Mouse (Mus musculus) MEL (cell line): ENCODE measurements around the gene Srsf11. TPM values are rescaled to one million over a fixed set of nuclear protein-coding genes. Genes with fewer than 3 reads are reported as not detected.

Source experiments
- DNase-seq: peaks from one replicate; pipeline ENCODE4 v3.0.0; 2011; ENCODE audit warnings: low read depth, low spot score
- H3K27ac ChIP-seq: 2 replicates; pipeline ENCODE4 v1.5.1; 2012; ENCODE audit warnings: low read depth, mild to moderate bottlenecking, control low read depth, low read length, moderate library complexity; ENCODE audit not compliant: control insufficient read depth
- H3K27me3 ChIP-seq, 2 experiments: fragments of 150-350 bp in 1 of 2; sonication (generic) in 1 of 2; 2 replicates each; pipeline ENCODE4 v1.6.1; 2012; ENCODE audit warnings: low read length in 2 of 2, mild to moderate bottlenecking in 2 of 2, improper control_type of control experiment in 1 of 2, moderate library complexity in 1 of 2; ENCODE audit not compliant: insufficient read depth in 2 of 2, control insufficient read depth in 1 of 2
- H3K36me3 ChIP-seq, 2 experiments: 2 replicates each; pipeline ENCODE4 v1.6.1; 2012 to 2014; ENCODE audit warnings: low read length in 2 of 2, improper control_type of control experiment in 1 of 2, inconsistent platforms in 1 of 2, mild to moderate bottlenecking in 1 of 2; ENCODE audit not compliant: insufficient read depth in 2 of 2, control insufficient read depth in 1 of 2
- H3K4me1 ChIP-seq, 2 experiments: fragments of 150-350 bp in 1 of 2; sonication (generic) in 1 of 2; 2 replicates each; pipeline ENCODE4 v1.6.1; 2012; ENCODE audit warnings: low read length in 2 of 2, improper control_type of control experiment in 1 of 2, mild to moderate bottlenecking in 1 of 2; ENCODE audit not compliant: insufficient read depth in 2 of 2, control insufficient read depth in 1 of 2
- H3K4me3 ChIP-seq, 2 experiments: fragments of 150-350 bp in 1 of 2; sonication (generic) in 1 of 2; 2 replicates each; pipeline ENCODE4 v1.5.1; 2012; ENCODE audit warnings: low read depth in 2 of 2, low read length in 2 of 2, mild to moderate bottlenecking in 2 of 2, moderate library complexity in 2 of 2, control low read depth in 1 of 2, improper control_type of control experiment in 1 of 2; ENCODE audit not compliant: control insufficient read depth in 1 of 2, insufficient read depth in 1 of 2
- H3K79me2 ChIP-seq: 2 replicates; pipeline ENCODE4 v1.6.1; 2012; ENCODE audit warnings: mild to moderate bottlenecking, low read length, moderate library complexity; ENCODE audit not compliant: control insufficient read depth, poor library complexity, insufficient read depth
- H3K9ac ChIP-seq: 2 replicates; pipeline ENCODE4 v1.6.1; 2012; ENCODE audit warnings: low read depth, mild to moderate bottlenecking, control low read depth, low read length, moderate library complexity; ENCODE audit not compliant: control insufficient read depth, poor library complexity, severe bottlenecking
- H3K9me3 ChIP-seq: fragments of 150-350 bp; sonication (generic); replicated peaks from 2 replicates; pipeline ENCODE4 v1.6.1; 2012; ENCODE audit warnings: mild to moderate bottlenecking, low read length, improper control_type of control experiment, moderate library complexity; ENCODE audit not compliant: insufficient read depth
- CHD1 ChIP-seq: IDR thresholded peaks from 2 replicates; pipeline ENCODE4 v1.6.1; 2012; ENCODE audit warnings: low read depth, mild to moderate bottlenecking, inconsistent platforms, low read length, improper control_type of control experiment
- CTCF ChIP-seq, 3 experiments: IDR thresholded peaks in 2 of 3; conservative IDR thresholded peaks in 1 of 3; 2 replicates each; pipeline ENCODE4 v1.5.1; 2011 to 2012; ENCODE audit warnings: low read length in 3 of 3, low read depth in 2 of 3, mild to moderate bottlenecking in 2 of 3, improper control_type of control experiment in 1 of 3, inconsistent platforms in 1 of 3, mixed read lengths in 1 of 3, moderate library complexity in 1 of 3; ENCODE audit not compliant: control insufficient read depth in 1 of 3, insufficient read depth in 1 of 3, poor library complexity in 1 of 3, severe bottlenecking in 1 of 3
- HCFC1 ChIP-seq: IDR thresholded peaks from 2 replicates; pipeline ENCODE4 v1.6.1; 2012; ENCODE audit warnings: low read depth, mild to moderate bottlenecking, inconsistent platforms, low read length, improper control_type of control experiment, moderate library complexity
- KAT2A ChIP-seq: conservative IDR thresholded peaks from 2 replicates; pipeline ENCODE4 v1.6.1; 2012; ENCODE audit warnings: low read depth, low read length, improper control_type of control experiment, inconsistent platforms
- MYC ChIP-seq: IDR thresholded peaks from 2 replicates; pipeline ENCODE4 v1.6.1; 2011; ENCODE audit warnings: low read depth, mild to moderate bottlenecking, low read length, improper control_type of control experiment, moderate library complexity
- POLR2A ChIP-seq, 2 experiments: IDR thresholded peaks; 2 replicates each; pipeline ENCODE4 v1.6.1; 2011 to 2012; ENCODE audit warnings: low read length in 2 of 2, mild to moderate bottlenecking in 2 of 2, control low read depth in 1 of 2, improper control_type of control experiment in 1 of 2, low read depth in 1 of 2, moderate library complexity in 1 of 2; ENCODE audit not compliant: control insufficient read depth in 1 of 2, insufficient read depth in 1 of 2, poor library complexity in 1 of 2
- POLR2AphosphoS2 ChIP-seq: IDR thresholded peaks from 2 replicates; pipeline ENCODE4 v1.6.1; 2011; ENCODE audit warnings: low read length, improper control_type of control experiment
- RCOR1 ChIP-seq: IDR thresholded peaks from 2 replicates; pipeline ENCODE4 v1.6.1; 2012; ENCODE audit warnings: low read depth, mild to moderate bottlenecking, inconsistent platforms, low read length, improper control_type of control experiment
- SMC3 ChIP-seq: IDR thresholded peaks from 2 replicates; pipeline ENCODE4 v1.6.1; 2011; ENCODE audit warnings: low read depth, low read length, improper control_type of control experiment
- ZC3H11A ChIP-seq: IDR thresholded peaks from 2 replicates; pipeline ENCODE4 v1.6.1; 2012; ENCODE audit warnings: low read depth, mild to moderate bottlenecking, inconsistent platforms, low read length, improper control_type of control experiment
- ZNF384 ChIP-seq: IDR thresholded peaks from 2 replicates; pipeline ENCODE4 v1.6.1; 2012; ENCODE audit warnings: low read depth, mild to moderate bottlenecking, inconsistent platforms, low read length, improper control_type of control experiment
- polyA plus RNA-seq, 2 experiments: library from polyadenylated mRNA; stranded (reverse) in 1 of 2; unstranded in 1 of 2; fragments of >175 nt in 1 of 2; fragments of >200 nt in 1 of 2; gene quantifications; 2 replicates each; pipeline versions ENCODE4 v1.2.1 to v1.2.4; 2012; ENCODE audit warnings: low replicate concordance in 2 of 2, low read depth in 1 of 2; ENCODE audit not compliant: insufficient read length in 2 of 2, insufficient read depth in 1 of 2, missing spikeins in 1 of 2
- total RNA-seq: library from RNA; depleted of rRNA; stranded (reverse); fragments of 300-350 nt; gene quantifications from 2 replicates; pipeline ENCODE4 v1.2.3, GENCODE M21; 2012

Srsf11 gene
- total and polyA plus RNA-seq, 3 experiments, result 112 to 486 (median 215) TPM

GRCm38 (mm10) chr3:158040755-158041154, 4.3 kb upstream of the Srsf11 start:
- H3K4me1 ChIP-seq, result peaks cover 0 to 3% of the 10 kb centered on the region in 2 experiments; a peak in 2 of 4 replicates
- DNase-seq, result no peak
- H3K36me3 ChIP-seq, result peaks cover 9 to 11% of the 10 kb centered on the region in 2 experiments
- H3K9me3 ChIP-seq, result no peaks in the 10 kb centered on the region
- TF ChIP-seq KAT2A (no peak), ZC3H11A (no peak), RCOR1 (no peak), CTCF (IDR thresholded peaks at IDR 0.05 in 2 of 3, conservative IDR thresholded peaks at IDR 0.05 in 1 of 3; ENCODE audit: control insufficient read depth in 1 of 3, insufficient read depth in 1 of 3, low read depth in 2 of 3, low read length in 3 of 3, poor library complexity in 1 of 3, severe bottlenecking in 1 of 3) (no peak), SMC3 (no peak)
- H3K27me3 ChIP-seq, result no peaks in the 10 kb centered on the region
- peaks cover 42% of the 10 kb centered on the region for H3K79me2 ChIP-seq
- no peak overlapping the region for H3K27ac ChIP-seq
- H3K4me3 ChIP-seq, result no peak overlapping the region
- no peak overlapping the region for H3K9ac ChIP-seq

DNA sequence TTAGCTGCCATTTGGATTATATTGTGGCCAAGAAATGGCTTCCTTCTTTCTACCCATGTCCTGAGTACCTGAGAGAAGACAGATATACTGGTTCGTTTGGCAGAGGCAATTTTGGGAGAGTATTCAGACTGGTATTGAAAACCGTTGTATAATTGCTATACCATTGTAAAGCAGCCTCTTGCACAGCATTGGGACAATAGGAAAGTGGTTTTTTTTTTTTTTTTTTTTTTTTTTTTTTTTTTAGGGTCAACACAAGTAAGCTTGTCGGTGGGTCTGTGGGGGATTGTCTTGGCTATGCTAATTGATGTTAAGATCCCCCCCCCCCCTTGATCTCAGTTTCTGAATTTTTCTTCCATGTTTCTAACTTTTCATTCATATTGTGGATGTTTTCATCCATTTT, 1.7 kb upstream of the Srsf11 start:
- peaks cover 56% of the 10 kb centered on the region for H3K79me2 ChIP-seq
- H3K9me3 ChIP-seq, result no peaks in the 10 kb centered on the region
- H3K27me3 ChIP-seq, result no peaks in the 10 kb centered on the region
- H3K4me3 ChIP-seq, result no peak overlapping the region
- TF ChIP-seq CHD1, result no peak
- TF ChIP-seq RCOR1, result no peak
- TF ChIP-seq POLR2AphosphoS2, result no peak
- 0 out of 2 replicates have a peak, but pooled peaks have one; percentile 26 for TF ChIP-seq ZNF384
- TF ChIP-seq HCFC1, result no peak
- TF ChIP-seq, all 39 proteins: peak for 1
- Histone ChIP-seq H3K27ac (no peak overlapping the region), H3K36me3 (peaks cover 9 to 18% of the 10 kb centered on the region in 2 experiments), H3K4me1 (peaks cover 0 to 6% of the 10 kb centered on the region in 2 experiments; a peak in 3 of 4 replicates), H3K9ac (no peak overlapping the region)
- no peak for DNase-seq

DNA sequence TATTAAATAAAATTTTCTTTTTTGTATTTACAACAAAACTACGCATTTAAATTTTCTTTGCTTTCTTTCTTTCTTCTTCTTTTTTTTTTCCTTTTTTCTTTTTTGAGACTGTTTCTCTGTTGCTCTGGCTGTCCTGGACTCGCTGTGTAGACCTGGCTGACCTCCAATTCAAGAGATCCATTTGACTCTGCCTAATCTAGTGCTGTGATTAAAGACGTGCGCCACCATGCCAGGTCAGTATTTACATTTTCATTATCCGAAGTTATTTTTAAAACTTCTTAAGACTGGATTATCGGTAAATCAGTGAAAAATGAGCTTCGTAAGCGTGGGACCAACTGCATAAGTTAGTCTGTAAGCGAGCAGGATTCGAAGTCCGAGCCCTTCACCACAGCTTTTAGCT, 573 bp downstream of the Srsf11 start:
- no peak for DNase-seq
- Histone ChIP-seq H3K9ac (peak overlapping the region; percentile 92), H3K27ac (peak overlapping the region; percentile 71), H3K36me3 (peaks cover 4 to 20% of the 10 kb centered on the region in 2 experiments), H3K9me3 (no peaks in the 10 kb centered on the region), H3K79me2 (peaks cover 67% of the 10 kb centered on the region), H3K4me3 (peak overlapping the region; percentile 92 to 99), H3K27me3 (no peaks in the 10 kb centered on the region), H3K4me1 (peaks cover 2 to 6% of the 10 kb centered on the region in 2 experiments)
- TF ChIP-seq POLR2A (IDR thresholded peaks at IDR 0.05; ENCODE audit: control insufficient read depth in 1 of 2, insufficient read depth in 1 of 2, low read depth in 1 of 2, low read length in 2 of 2, poor library complexity in 1 of 2) (no peak), MYC (peak; percentile 23; the same call in 1 of the 2 replicates)
